Mouse (Mus musculus): Measurements from ENCODE around the gene Dchs2. TPM values are rescaled to one million over a fixed set of nuclear protein-coding genes. Genes with fewer than 3 reads are reported as not detected.

Gene Dchs2
- polyA plus RNA-seq, 1 experiment: 0.05 TPM

DNA sequence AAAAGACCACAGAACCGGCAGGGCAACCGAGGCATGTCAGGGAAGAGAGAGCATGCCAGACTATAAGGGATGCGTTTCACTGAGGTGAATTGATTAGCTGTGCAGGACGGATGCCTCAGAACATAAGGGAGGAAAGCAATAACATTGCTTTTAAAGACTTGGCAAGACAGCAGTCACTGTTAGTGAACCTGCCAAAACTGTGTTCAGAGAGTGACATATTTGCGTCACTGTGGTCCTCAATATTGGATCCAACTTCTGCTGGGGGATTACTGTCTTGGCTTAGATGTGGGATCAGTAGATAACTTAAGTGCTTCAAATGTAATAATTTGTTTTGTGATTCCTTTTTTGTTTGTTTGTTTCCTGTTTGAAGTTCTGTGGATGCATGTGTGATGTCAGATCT, 107.3 kb downstream of the Dchs2 start:
- H3K4me1 ChIP-seq (ENCODE audit: control insufficient read depth, insufficient read depth, insufficient read length): no peaks in the 10 kb centered on the region
- no peaks in the 10 kb centered on the region for H3K27me3 ChIP-seq (ENCODE audit: control insufficient read depth, insufficient read depth, low read length)
- H3K27ac ChIP-seq (ENCODE audit: insufficient read depth, low read length): no peak overlapping the region
- DNase-seq (ENCODE audit: low read depth in 1 of 2, low spot score in 2 of 2): no peak
- no peaks in the 10 kb centered on the region for H3K36me3 ChIP-seq (ENCODE audit: control insufficient read depth, insufficient read depth, low read length)
- WGBS: 86% methylated on average over 5 of the region's 5 CpGs
- H3K4me3 ChIP-seq (ENCODE audit: extremely low read depth, insufficient read depth, insufficient read length): no peak overlapping the region
- no peak for TF ChIP-seq CTCF (IDR thresholded peaks at IDR 0.05; ENCODE audit: extremely low read depth, insufficient read depth, insufficient read length, insufficient replicate concordance)
- TF ChIP-seq POLR2A (IDR thresholded peaks at IDR 0.05; ENCODE audit: low read depth, low read length): no peak

DNA sequence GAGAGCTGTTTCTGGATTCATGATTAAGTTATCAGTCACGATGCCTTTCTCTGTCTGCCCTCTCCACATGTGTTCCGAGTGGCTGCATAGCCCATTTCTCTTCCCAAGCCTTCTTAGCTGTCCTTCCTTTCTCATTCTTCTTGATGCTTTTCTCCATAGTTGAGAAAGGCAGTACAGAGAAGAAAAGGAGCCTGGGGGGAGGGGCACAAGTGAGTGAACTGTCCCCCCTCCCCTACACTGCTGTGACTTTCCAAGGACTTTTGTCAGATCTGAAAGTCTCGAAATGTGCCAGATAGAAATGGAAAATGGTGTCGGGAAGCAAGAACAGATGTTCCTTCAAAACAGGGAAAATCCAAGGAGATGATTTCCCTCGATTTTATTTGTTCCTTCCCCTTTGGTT, 118.8 kb downstream of the Dchs2 start:
- Histone ChIP-seq H3K36me3 (ENCODE audit: control insufficient read depth, insufficient read depth, low read length) (no peaks in the 10 kb centered on the region), H3K4me1 (ENCODE audit: control insufficient read depth, insufficient read depth, insufficient read length) (no peaks in the 10 kb centered on the region), H3K4me3 (ENCODE audit: extremely low read depth, insufficient read depth, insufficient read length) (no peak overlapping the region), H3K27ac (ENCODE audit: insufficient read depth, low read length) (no peak overlapping the region), H3K27me3 (ENCODE audit: control insufficient read depth, insufficient read depth, low read length) (no peaks in the 10 kb centered on the region)
- WGBS: 84% methylated on average over 5 of the region's 5 CpGs
- DNase-seq (ENCODE audit: low read depth in 1 of 2, low spot score in 2 of 2): no peak
- TF ChIP-seq CTCF (IDR thresholded peaks at IDR 0.05; ENCODE audit: extremely low read depth, insufficient read depth, insufficient read length, insufficient replicate concordance): no peak
- TF ChIP-seq POLR2A (IDR thresholded peaks at IDR 0.05; ENCODE audit: low read depth, low read length): no peak

DNA sequence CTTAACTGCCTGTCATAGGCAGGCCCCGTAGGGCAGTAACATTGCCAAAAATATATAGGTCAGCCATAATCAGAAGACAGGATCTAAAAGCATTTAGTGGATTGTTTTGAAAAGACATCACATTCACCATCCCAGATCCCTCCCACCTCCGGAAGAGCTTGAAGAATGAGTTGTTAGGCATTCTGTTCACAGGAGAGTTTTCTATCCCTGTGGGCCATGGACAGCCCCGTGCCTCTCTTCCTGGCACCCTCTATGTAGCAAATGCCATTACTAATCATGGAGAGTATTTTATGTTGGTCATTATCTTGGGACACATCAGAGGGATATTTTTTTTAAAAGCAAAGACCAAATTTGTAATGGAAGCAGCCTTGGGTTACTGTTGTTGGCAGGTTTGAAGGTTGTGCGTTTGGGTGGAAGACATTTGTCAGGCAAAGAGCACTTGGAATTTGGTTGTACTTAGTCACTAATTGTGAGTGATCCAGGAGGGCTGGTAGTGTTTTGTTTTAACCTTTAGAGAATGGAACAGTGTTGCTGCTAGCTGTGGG, 122.3 kb downstream of the Dchs2 start:
- no peaks in the 10 kb centered on the region for H3K27me3 ChIP-seq (ENCODE audit: control insufficient read depth, insufficient read depth, low read length)
- TF ChIP-seq CTCF (IDR thresholded peaks at IDR 0.05; ENCODE audit: extremely low read depth, insufficient read depth, insufficient read length, insufficient replicate concordance) (no peak), POLR2A (IDR thresholded peaks at IDR 0.05; ENCODE audit: low read depth, low read length) (no peak)
- no peaks in the 10 kb centered on the region for H3K36me3 ChIP-seq (ENCODE audit: control insufficient read depth, insufficient read depth, low read length)
- H3K4me3 ChIP-seq (ENCODE audit: extremely low read depth, insufficient read depth, insufficient read length): no peak overlapping the region
- H3K4me1 ChIP-seq (ENCODE audit: control insufficient read depth, insufficient read depth, insufficient read length): no peaks in the 10 kb centered on the region
- WGBS: 86% methylated on average over 4 of the region's 4 CpGs
- no peak for DNase-seq (ENCODE audit: low read depth in 1 of 2, low spot score in 2 of 2)
- no peak overlapping the region for H3K27ac ChIP-seq (ENCODE audit: insufficient read depth, low read length)

DNA sequence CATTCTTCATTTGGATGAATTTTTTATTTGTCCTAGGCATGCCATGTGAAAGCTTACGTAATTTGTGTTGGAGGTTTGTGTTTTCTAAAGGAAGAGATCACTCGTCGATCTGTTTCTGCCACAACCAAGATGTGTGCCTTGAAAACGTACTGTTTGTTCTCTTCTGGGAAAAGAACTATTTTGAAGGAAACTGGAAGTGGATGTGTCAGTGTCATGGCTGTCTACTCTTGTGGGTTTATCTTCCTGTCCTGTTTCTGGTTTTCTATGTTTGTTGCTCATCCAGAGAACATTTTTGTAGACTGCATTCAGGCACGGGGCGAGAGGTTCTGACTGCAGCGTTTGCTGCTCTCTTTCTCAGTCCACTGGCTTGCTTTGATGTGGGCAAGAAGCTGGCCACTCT, 124.2 kb downstream of the Dchs2 start:
- no peak overlapping the region for H3K4me3 ChIP-seq (ENCODE audit: extremely low read depth, insufficient read depth, insufficient read length)
- no peak overlapping the region for H3K27ac ChIP-seq (ENCODE audit: insufficient read depth, low read length)
- H3K27me3 ChIP-seq (ENCODE audit: control insufficient read depth, insufficient read depth, low read length): no peaks in the 10 kb centered on the region
- no peaks in the 10 kb centered on the region for H3K36me3 ChIP-seq (ENCODE audit: control insufficient read depth, insufficient read depth, low read length)
- TF ChIP-seq POLR2A (IDR thresholded peaks at IDR 0.05; ENCODE audit: low read depth, low read length) (no peak), CTCF (IDR thresholded peaks at IDR 0.05; ENCODE audit: extremely low read depth, insufficient read depth, insufficient read length, insufficient replicate concordance) (no peak)
- H3K4me1 ChIP-seq (ENCODE audit: control insufficient read depth, insufficient read depth, insufficient read length): no peaks in the 10 kb centered on the region
- no peak for DNase-seq (ENCODE audit: low read depth in 1 of 2, low spot score in 2 of 2)
- 17% methylated on average over 7 of the region's 7 CpGs for WGBS

DNA sequence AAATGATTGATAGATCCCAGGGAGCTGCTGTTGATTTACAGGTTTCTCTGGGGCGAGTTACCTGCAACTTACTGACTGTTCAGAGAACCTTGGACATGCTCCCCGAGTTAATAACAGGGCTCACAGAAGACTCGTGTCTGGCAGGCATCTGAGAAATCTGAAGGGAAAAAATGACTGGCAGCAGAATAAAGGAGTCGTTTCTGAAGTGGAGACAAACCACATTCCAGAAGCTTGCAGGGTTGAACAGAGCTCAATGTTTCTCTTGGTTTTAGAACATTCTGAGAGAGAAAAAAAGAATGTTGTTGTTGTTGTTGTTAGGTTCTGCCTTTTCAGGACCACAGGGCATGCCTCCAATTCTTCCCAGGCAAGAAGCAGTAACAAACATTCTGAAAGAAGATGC, 131.7 kb downstream of the Dchs2 start:
- 74% methylated on average over 4 of the region's 4 CpGs for WGBS
- no peak for TF ChIP-seq POLR2A (IDR thresholded peaks at IDR 0.05; ENCODE audit: low read depth, low read length)
- no peak for TF ChIP-seq CTCF (IDR thresholded peaks at IDR 0.05; ENCODE audit: extremely low read depth, insufficient read depth, insufficient read length, insufficient replicate concordance)

DNA sequence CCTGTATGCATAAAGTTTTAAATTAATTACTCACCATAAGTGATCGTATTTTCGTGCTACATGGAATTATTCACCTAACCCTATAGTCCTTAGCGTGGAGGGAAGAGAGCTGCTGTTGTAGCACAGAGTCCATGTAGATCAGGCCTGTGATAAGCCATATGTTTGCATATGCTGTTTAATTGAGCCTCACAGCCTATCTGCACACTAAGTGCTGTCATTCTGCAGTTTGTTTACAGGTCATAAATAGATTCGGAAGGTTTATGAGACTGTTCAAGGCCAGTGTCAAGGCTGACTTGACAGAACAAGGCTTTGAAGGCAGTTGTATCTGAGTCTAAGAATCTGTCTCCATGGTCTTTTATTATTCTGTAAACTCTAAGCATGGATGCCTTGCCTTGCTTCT, 138.3 kb downstream of the Dchs2 start:
- H3K36me3 ChIP-seq (ENCODE audit: control insufficient read depth, insufficient read depth, low read length): no peaks in the 10 kb centered on the region
- no peaks in the 10 kb centered on the region for H3K4me1 ChIP-seq (ENCODE audit: control insufficient read depth, insufficient read depth, insufficient read length)
- H3K27ac ChIP-seq (ENCODE audit: insufficient read depth, low read length): no peak overlapping the region
- no peak overlapping the region for H3K4me3 ChIP-seq (ENCODE audit: extremely low read depth, insufficient read depth, insufficient read length)
- no peaks in the 10 kb centered on the region for H3K27me3 ChIP-seq (ENCODE audit: control insufficient read depth, insufficient read depth, low read length)
- WGBS: 96% methylated on average over 4 of the region's 4 CpGs
- no peak for DNase-seq (ENCODE audit: low read depth in 1 of 2, low spot score in 2 of 2)
- TF ChIP-seq CTCF (IDR thresholded peaks at IDR 0.05; ENCODE audit: extremely low read depth, insufficient read depth, insufficient read length, insufficient replicate concordance): no peak
- TF ChIP-seq POLR2A (IDR thresholded peaks at IDR 0.05; ENCODE audit: low read depth, low read length): no peak

More for the DNA sequence above, 131.7 kb downstream of the Dchs2 start:
- H3K27me3 ChIP-seq (ENCODE audit: control insufficient read depth, insufficient read depth, low read length): no peaks in the 10 kb centered on the region
- H3K36me3 ChIP-seq (ENCODE audit: control insufficient read depth, insufficient read depth, low read length): no peaks in the 10 kb centered on the region
- no peak overlapping the region for H3K4me3 ChIP-seq (ENCODE audit: extremely low read depth, insufficient read depth, insufficient read length)
- DNase-seq (ENCODE audit: low read depth in 1 of 2, low spot score in 2 of 2): no peak
- no peak overlapping the region for H3K27ac ChIP-seq (ENCODE audit: insufficient read depth, low read length)
- no peaks in the 10 kb centered on the region for H3K4me1 ChIP-seq (ENCODE audit: control insufficient read depth, insufficient read depth, insufficient read length)

DNA sequence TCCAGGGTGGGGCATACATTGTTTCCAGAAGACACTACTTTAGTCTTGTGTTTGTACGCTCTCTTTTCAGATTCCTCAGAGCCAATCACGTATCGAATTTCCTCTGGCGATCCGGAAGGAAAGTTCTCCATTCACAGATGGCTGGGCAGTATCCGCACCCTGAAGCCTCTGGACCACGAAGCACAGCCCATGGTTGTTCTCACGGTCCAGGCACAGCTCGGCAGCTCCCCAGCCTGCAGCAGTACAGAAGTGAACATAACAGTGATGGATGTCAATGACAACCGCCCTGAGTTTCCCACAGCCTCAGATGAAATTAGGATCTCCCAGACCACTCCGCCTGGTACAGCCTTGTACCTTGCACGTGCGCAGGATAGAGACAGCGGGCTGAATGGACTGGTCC, 142.5 kb downstream of the Dchs2 start:
- H3K4me3 ChIP-seq (ENCODE audit: extremely low read depth, insufficient read depth, insufficient read length): no peak overlapping the region
- H3K36me3 ChIP-seq (ENCODE audit: control insufficient read depth, insufficient read depth, low read length): no peaks in the 10 kb centered on the region
- H3K27me3 ChIP-seq (ENCODE audit: control insufficient read depth, insufficient read depth, low read length): no peaks in the 10 kb centered on the region
- no peak for DNase-seq (ENCODE audit: low read depth in 1 of 2, low spot score in 2 of 2)
- 93% methylated on average over 14 of the region's 14 CpGs for WGBS
- TF ChIP-seq CTCF (IDR thresholded peaks at IDR 0.05; ENCODE audit: extremely low read depth, insufficient read depth, insufficient read length, insufficient replicate concordance) (no peak), POLR2A (IDR thresholded peaks at IDR 0.05; ENCODE audit: low read depth, low read length) (no peak)
- H3K4me1 ChIP-seq (ENCODE audit: control insufficient read depth, insufficient read depth, insufficient read length): no peaks in the 10 kb centered on the region
- no peak overlapping the region for H3K27ac ChIP-seq (ENCODE audit: insufficient read depth, low read length)

Measured in spleen, adult 2 months (tissue).